Mouse (Mus musculus) cerebellum, adult 2 months (tissue): ENCODE measurements around the gene Tub. TPM values are rescaled to one million over a fixed set of nuclear protein-coding genes. Genes with fewer than 3 reads are reported as not detected.

Experiments used
- DNase-seq, 2 experiments: peaks; one replicate each; pipeline ENCODE4 v3.0.0; 2021
- H3K27ac ChIP-seq: fragments of 200-500 bp; 2 replicates; pipeline ENCODE4 v1.5.1; 2012; ENCODE audit warnings: low read length, control low read depth, inconsistent platforms; ENCODE audit not compliant: insufficient read depth
- H3K27me3 ChIP-seq: fragments of 200-500 bp; 2 replicates; pipeline ENCODE4 v1.6.1; 2012; ENCODE audit warnings: inconsistent platforms, mild to moderate bottlenecking, low read length, moderate library complexity; ENCODE audit not compliant: control insufficient read depth, insufficient read depth
- H3K4me1 ChIP-seq: fragments of 200-500 bp; 2 replicates; pipeline ENCODE4 v1.6.1; 2011; ENCODE audit warnings: low read length; ENCODE audit not compliant: control insufficient read depth, insufficient read depth
- H3K4me3 ChIP-seq: fragments of 200-500 bp; replicated peaks from 2 replicates; pipeline ENCODE3; 2011; ENCODE audit warnings: mild to moderate bottlenecking, low read depth, low read length, control low read depth; ENCODE audit not compliant: insufficient read depth
- CTCF ChIP-seq: fragments of 200-500 bp; IDR thresholded peaks from 2 replicates; pipeline ENCODE4 v1.5.1; 2011; ENCODE audit warnings: low read depth, mild to moderate bottlenecking, control low read depth, low read length, moderate library complexity, borderline replicate concordance; ENCODE audit not compliant: insufficient read depth
- POLR2A ChIP-seq: fragments of 200-500 bp; IDR thresholded peaks from 2 replicates; pipeline ENCODE4 v1.6.1; 2011; ENCODE audit warnings: low read length, control low read depth, borderline replicate concordance; ENCODE audit not compliant: insufficient read depth
- WGBS: fragments of 180-500 bp; shearing (Covaris S2); methylation state at CpG from one replicate; pipeline ENCODE4 v1.1.7; 2018; 5-methylcytosine and 5-hydroxymethylcytosine counted together
- polyA plus RNA-seq: library from polyadenylated mRNA; depleted of rRNA; stranded (reverse); fragments of >200 nt; gene quantifications from 2 replicates; pipeline ENCODE4 v1.2.3, GENCODE M21; 2012

Tub gene
- polyA plus RNA-seq, 1 experiment, result 75.4 TPM

DNA sequence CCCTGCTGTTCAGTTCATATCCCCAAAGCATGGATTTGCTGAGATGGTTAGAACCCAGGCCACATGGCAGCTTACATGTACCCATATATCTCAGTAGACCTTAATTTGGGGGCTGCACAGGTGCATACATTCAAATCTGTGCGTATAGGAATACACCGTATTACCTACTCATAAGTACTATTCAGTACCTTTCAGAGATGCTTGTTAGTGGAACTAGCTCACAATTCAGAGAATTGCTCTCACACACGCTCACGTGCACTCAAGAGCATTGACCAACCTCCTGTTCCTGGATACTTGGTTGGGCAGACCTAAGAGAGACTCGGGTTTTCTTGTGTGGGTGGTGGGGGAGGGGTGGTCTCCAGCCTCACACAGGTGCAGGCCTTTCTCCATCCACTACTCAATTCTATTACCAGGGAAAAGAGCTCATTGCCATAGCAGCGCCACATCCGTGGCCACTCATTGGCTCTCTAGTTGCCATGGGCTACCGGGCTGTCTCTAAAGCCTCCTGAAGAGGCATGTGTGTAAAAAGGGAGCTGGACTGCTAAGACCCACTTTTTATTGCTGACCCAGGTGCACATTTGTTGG lies 61.5 kb downstream of the Tub start:
- peak overlapping the region; percentile 68 for H3K4me3 ChIP-seq
- H3K27me3 ChIP-seq, result no peaks in the 10 kb centered on the region
- DNase-seq, result peak; percentile 37 to 42
- WGBS, result 38% methylated on average over 8 of the region's 8 CpGs
- H3K27ac ChIP-seq, result no peak overlapping the region
- peaks cover 6% of the 10 kb centered on the region for H3K4me1 ChIP-seq
- TF ChIP-seq CTCF, result no peak
- no peak for TF ChIP-seq POLR2A

DNA sequence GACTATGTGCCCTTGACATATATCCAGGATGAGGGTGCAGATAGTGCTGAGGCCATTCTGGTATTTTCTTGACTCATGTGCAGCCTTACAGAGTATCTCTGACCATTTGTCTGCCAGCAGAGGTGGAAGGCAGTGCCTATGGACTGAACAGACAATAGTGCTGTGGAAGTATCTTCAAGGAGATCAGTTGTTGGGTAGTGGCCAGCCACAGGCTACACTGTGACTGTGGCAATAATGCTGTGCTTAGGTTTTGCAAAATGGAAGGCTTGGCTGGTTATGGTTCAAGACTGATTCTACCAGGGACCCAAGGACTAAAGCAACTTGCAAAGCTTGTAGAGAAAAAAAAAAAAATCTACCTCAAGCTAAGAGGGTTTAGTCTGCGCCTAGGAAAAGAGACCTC lies 62.4 kb downstream of the Tub start:
- H3K27me3 ChIP-seq, result no peaks in the 10 kb centered on the region
- no peak overlapping the region for H3K27ac ChIP-seq
- DNase-seq, result no peak
- WGBS, result 100% methylated on average over 1 of the region's 1 CpGs
- no peak overlapping the region for H3K4me3 ChIP-seq
- peaks cover 6% of the 10 kb centered on the region for H3K4me1 ChIP-seq
- TF ChIP-seq POLR2A, result no peak
- TF ChIP-seq CTCF, result no peak

DNA sequence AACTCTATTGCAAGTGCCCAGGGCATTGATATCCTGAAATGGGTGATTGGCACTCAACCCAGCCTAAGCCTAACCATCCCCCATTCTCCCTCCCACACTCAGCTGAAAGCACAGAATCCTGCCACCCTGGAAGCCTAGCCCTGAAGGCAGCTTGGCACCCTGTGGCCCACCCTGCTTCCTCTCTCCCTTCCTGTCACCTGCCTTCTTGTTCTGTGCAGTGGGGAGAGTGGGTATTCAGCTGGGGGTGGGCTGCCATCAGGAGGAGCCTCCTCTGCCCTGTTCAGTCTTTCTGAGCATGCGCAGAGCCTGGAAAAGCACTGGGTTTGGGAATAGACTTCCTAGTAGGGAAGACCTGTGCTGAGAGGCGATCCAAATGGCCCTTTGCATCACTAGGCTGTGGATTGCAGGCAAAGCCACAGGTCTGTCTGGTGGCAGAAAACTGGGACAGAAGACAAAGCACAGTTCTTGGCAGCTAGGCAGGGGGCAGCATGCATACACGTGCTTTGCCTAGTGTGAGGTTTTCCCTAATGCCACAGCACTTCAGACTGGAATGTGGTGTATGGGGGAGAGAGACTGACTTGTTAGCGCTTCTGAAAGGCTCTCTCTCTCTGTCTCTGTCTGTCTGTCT lies 63.0 kb downstream of the Tub start:
- Histone ChIP-seq H3K4me1 (peaks cover 6% of the 10 kb centered on the region), H3K27me3 (no peaks in the 10 kb centered on the region), H3K27ac (no peak overlapping the region), H3K4me3 (no peak overlapping the region)
- no peak for DNase-seq
- 35% methylated on average over 4 of the region's 4 CpGs for WGBS
- no peak for TF ChIP-seq POLR2A

DNA sequence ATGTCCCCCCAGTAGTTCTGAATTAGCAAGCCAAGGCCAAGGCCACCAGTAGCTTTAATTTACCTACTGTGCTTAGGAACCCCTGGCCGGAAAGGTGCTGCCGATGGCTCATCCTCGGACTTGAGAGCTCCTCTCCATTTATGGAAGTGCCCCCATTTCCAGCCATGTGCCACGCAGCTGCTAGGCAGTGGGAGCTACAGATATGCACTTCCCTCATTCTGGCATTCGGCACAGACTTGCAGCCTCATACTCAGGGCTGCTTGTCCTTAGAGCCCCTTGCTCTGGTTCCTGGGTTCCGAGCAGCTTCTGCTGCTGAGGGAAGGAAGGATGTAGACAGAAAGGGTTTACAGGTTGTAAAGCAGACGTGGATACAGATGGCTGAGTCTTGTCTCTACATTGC lies 64.7 kb downstream of the Tub start:
- Histone ChIP-seq H3K27me3 (no peaks in the 10 kb centered on the region), H3K27ac (no peak overlapping the region), H3K4me1 (peaks cover 6% of the 10 kb centered on the region), H3K4me3 (no peak overlapping the region)
- no peak for DNase-seq
- 81% methylated on average over 7 of the region's 7 CpGs for WGBS
- TF ChIP-seq POLR2A, result no peak
- TF ChIP-seq CTCF, result no peak

DNA sequence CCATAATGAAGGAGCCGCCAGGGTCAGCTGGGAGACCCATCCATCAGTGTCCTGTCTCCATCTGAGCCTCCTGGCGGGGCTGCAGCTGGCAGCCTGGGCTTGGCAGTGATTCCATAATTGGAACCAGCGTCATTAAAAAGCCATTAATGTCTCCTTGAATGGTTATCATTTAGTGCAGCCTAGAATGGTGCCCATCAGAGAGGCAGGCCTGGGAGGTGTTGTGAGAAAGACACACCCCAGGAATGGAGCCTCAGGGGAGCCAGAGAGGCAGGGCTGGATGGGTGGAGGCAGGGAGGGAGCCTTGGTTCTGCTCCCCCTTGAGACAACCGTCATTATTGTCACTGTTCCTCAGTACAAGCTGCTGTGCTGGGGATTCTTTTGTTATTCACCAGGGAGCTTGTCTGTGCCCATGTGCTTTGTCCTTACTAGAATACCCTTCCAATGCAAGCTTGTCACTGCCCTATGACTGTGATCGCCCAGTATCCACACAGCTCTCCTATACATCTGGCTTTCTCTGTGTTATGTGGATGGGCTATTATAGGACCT lies 66.3 kb downstream of the Tub start:
- H3K4me3 ChIP-seq, result no peak overlapping the region
- WGBS, result 33% methylated on average over 5 of the region's 5 CpGs
- no peaks in the 10 kb centered on the region for H3K27me3 ChIP-seq
- peaks cover 6% of the 10 kb centered on the region for H3K4me1 ChIP-seq
- no peak for TF ChIP-seq POLR2A
- TF ChIP-seq CTCF, result no peak
- H3K27ac ChIP-seq, result no peak overlapping the region
- no peak for DNase-seq

DNA sequence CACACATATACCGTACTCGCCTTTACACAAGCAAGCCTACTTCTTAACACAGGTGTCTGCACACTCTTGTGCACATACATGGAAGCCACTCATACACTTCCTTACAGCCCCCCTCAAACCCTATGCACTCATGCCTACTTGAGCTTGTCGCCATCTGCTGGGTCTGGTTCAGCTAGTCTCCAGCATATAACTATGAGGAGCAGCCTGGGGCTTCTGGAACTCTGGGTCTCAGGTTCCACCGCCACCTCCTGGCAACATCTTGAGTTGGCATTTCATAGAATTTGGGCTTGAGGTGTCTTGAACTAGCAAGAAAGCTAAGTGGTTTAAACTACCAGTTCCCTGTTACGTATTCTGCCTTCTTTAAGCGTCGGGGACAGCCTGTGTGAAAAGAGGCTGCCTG lies 69.1 kb downstream of the Tub start:
- Histone ChIP-seq H3K27ac (no peak overlapping the region), H3K4me3 (no peak overlapping the region), H3K27me3 (no peaks in the 10 kb centered on the region), H3K4me1 (no peaks in the 10 kb centered on the region; the same call in 1 of the 2 replicates)
- 86% methylated on average over 7 of the region's 7 CpGs for WGBS
- TF ChIP-seq CTCF (no peak), POLR2A (no peak)
- no peak for DNase-seq

DNA sequence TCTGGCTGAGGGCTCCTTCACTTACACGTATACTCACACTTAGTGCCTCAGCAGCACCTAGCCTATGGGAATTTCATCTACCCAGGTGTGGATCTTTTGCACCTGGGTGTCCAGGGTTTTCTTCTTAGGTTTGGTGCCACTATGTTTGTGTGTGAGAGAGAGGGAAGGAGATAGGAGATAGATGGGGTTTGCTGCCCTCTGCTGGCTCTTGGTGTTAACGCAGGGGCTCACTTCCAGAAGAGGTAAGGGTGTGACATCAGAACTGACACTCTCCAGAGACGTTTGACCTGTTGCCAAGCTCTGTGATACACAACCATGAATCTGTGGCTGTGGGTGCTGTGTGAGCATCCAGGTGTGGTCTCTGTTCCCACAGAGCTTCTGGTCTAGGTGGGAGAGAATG lies 71.3 kb downstream of the Tub start:
- TF ChIP-seq POLR2A (no peak), CTCF (peak; percentile 86)
- Histone ChIP-seq H3K27ac (no peak overlapping the region), H3K4me3 (no peak overlapping the region), H3K4me1 (no peaks in the 10 kb centered on the region), H3K27me3 (no peaks in the 10 kb centered on the region)
- DNase-seq, result peak; percentile 75 to 84
- 20% methylated on average over 3 of the region's 3 CpGs for WGBS

DNA sequence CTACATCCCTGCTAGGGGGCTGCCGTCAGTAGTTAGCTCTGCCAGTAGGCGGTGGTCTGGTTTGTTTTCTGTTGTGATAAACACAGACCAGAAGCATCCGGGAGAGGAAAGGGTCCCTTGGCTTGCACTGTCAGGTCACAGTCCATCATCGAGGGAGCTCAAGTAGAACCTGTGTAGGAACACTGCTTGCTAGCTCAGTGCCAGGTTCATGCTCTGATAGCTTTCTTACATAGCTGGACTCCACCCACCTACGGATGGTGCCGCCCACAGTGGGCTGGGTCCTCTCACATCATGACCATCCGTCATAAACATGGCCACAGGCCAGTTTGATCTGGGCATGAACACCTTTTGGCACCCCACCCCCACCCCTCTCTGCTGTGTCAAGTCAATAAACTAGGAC lies 75.6 kb downstream of the Tub start:
- no peak overlapping the region for H3K27ac ChIP-seq

More for the DNA sequence above, 75.6 kb downstream of the Tub start:
- Histone ChIP-seq H3K4me1 (peaks cover 13% of the 10 kb centered on the region), H3K27me3 (no peaks in the 10 kb centered on the region), H3K4me3 (no peak overlapping the region)
- WGBS, result 73% methylated on average over 7 of the region's 7 CpGs
- TF ChIP-seq POLR2A (no peak), CTCF (no peak)
- no peak for DNase-seq
